Mouse (Mus musculus): Measurements from ENCODE around the gene Haao.
A peak's percentile ranks its signal among the peaks of the same experiment; 100 is the strongest.
"Not testable (repeated sequence)": the region's sequence is repeated elsewhere in the genome, so short reads cannot be mapped to it uniquely, and the experiment has no call there.

Haao gene

DNA sequence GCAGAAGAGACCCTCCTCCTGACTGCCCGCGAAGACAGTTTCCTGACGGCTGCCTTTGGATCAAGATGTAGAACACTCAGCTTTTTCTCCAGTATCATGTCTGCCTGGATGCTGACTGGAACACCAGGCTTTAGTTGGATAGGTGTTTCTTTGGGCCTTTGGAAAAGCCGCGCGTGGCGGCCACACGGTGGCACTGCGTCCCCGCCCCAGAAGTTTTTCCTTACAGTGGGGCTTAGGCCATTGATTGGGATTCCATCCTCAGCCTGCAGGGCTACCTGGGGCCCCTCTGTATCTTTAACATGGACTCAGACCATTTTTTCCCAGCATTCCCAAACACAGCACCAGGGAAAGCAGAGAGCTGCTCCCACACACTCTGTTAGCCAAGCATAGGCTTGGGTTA lies 18.8 kb upstream of the Haao start:
- no peak for DNase-seq (ENCODE audit: low read depth in 2 of 2, low spot score in 2 of 2)

DNA sequence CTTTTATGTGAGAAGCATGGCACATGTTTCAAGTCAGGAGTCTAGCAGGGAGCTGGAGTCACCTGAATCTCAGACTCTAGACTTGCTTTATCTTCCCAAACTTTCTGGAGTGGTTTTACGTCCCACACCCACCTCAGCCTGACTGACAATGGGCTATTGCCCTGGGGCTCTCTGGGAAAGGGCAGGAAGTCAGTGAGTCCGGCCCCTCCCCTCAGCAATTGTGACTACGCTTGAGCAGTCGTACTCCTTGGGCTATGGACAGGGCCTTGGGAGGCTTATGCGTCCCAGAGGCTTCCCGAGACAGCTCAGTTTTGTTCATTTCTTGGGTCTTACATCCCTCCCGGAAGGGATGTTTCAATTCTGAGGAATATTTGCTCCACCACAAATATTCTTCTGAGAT lies 17.6 kb upstream of the Haao start:
- DNase-seq (ENCODE audit: low read depth in 2 of 2, low spot score in 2 of 2): no peak

DNA sequence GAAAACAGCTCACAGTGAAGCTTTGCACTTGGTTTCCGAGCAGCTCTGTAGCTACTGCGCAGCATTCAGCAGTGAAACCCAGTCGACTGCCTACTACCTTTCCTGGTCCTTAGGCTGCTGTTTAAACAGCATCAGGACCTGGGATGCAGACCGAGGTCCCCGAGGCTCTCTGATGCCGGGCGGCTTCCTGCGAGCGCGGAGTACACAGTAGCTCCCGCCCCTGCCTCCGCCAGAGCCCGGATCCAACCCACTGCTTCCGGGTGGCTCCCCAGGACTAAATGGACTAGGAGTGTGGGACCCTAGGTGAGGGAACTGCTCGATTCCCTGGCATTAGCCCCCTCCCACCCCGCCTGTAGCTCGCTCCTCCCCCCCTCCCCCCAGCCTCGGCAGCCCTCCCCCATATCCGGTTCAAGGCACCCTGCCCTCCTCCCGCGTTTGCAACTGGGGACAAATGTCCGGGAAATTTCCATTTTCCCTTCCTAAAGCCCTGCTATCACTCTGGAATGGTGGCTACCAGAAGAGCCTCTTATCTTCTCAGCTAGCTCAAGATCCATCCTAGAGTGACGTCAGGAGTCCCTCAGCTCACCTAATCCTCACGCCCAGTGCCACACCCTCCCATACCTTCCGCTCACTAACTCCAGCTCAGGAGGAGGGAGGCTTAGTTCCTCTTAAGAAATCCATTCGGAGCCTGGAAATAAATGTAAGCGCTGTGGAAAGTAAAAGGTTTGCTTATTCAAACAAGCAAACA lies 14.5 kb upstream of the Haao start:
- DNase-seq (ENCODE audit: low read depth in 2 of 2, low spot score in 2 of 2): peak in 1 of 2 experiments; percentile 44

DNA sequence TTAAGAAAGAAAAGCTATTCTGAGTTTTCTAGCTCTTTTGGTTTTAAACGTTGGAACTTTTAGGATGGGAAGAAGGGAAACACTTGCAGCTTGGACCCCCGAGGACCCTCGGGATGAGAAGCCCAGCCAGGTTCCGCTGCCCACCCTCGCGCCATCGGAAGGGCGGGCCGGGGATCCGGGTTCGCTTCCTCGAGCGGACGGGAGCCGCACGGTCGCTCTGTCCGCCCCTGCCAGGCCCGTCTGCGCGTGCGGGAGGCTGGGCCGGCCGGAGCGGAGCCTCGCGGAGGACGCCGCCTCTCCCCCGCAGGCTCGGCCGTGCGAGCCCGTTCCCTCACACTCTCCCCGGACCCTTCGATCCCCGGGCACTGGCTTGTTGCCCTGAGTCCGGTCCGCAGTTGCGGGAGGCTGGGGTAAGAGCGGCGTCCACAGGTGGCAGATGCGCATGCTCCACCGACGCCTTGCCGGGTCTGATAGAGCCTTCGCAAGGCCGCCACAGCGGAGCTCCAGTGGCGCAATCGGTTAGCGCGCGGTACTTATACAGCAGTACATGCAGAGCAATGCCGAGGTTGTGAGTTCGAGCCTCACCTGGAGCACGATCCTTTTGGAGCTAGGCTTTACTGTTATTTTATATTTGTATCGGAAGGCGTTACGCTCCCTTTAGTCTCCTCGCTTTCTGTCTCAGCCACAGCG lies 13.8 kb upstream of the Haao start:
- DNase-seq (ENCODE audit: low read depth in 2 of 2, low spot score in 2 of 2): peak; percentile 97

DNA sequence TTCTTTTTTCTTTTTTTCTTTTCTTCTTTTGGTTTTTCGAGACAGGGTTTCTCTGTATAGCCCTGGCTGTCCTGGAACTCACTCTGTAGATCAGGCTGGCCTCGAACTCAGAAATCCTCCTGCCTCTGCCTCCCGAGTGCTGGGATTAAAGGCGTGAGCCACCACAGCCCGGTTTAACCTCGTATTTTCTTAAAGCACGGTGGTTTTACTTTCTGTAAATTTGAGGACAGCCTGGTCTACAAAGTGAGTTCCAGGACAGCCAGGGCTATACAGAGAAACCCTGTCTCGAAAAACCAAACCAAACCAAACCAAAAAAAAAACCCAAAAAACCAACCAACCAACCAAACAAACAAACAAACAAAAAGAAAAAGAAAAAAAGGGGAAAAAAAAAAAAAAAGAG lies 13.2 kb upstream of the Haao start:
- not testable (repeated sequence) for DNase-seq (ENCODE audit: low read depth in 2 of 2, low spot score in 2 of 2)

DNA sequence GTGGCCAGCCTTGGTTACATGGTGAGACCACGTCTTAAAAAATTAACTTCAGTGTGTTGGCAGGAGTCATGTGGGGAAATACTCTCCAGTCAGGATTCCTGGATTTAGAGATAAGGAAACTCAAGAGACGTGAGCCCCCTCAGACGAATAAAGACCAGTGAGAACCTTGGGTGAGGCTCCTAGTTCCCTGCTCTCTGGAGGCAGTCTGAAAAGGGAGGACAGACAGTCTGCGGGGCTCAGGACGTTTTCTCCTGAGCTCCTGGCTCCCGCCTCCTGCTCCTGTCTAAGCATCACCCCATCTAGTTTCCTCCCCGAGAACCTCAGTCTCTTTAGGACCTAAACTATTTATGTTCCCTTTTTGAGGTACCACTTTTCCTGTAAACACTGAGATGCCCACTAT lies 12.5 kb upstream of the Haao start:
- no peak for DNase-seq (ENCODE audit: low read depth in 2 of 2, low spot score in 2 of 2)

DNA sequence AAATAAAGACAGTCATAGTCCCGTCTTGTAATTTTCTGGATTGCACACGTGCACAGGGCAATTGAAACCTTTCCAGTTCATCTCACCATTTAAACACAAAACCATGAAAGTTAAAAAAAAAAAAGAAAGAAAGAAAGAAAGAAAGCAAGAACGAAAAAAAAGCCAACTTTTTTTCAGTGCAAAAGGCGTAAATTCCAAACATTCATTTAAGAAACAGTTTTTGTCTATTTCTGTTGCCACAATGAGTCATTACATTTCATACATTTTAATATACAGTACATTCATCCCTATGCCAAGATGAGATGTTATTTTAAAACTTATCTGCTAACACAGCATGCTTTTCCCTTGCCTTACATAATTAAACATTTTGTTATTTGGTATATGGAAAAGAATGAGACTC lies 11.9 kb upstream of the Haao start:
- DNase-seq (ENCODE audit: low read depth in 2 of 2, low spot score in 2 of 2): no peak

DNA sequence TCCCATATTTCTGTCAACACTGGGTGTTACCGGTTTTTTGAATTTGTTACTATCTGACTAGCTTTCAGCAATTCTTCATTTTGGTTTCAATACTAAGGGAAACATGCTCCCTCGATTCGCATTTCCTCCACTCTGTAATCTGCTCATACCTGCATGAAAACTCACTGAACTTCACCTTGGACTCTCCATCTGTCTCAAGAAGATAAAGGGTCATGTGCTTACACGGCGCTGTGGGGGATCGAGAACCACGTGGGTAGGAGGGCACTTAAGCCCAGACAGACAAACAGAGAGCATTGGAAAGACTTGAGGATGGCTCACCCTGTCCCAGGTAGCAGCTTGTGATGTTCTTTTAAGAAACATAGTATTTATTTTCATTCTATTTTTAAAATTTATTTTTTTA lies 10.7 kb upstream of the Haao start:
- DNase-seq (ENCODE audit: low read depth in 2 of 2, low spot score in 2 of 2): no peak

DNA sequence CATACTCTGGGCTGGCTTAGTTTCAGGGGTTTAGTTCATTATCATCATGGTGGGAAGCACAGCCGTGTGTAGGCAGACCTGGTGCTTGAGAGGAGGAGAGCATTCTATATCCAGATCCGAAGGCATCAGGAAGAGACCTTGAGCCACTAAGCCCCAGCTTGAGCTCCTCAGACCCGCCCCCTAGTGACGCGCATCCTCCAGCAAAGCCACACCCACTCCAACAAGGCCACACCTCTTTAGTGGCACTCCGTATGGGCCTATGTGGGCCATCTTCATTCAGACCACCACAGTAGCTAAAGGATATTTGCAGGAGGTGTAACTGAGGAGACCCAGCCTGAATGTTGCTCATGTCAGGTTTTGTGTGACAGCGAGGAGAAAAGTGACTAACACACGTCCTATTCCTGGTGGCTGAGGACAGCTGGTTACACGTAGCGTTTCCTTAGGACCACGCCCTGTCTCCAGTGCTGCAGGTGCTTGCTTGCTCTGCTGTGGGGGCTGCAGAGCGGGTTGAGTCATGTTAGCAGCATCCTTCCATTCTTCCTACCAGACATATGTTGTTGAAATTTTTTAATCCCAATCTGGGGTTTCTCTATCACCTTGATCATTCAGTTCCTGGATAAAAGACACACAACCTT lies 6.6 kb upstream of the Haao start:
- DNase-seq (ENCODE audit: low read depth in 2 of 2, low spot score in 2 of 2): no peak

DNA sequence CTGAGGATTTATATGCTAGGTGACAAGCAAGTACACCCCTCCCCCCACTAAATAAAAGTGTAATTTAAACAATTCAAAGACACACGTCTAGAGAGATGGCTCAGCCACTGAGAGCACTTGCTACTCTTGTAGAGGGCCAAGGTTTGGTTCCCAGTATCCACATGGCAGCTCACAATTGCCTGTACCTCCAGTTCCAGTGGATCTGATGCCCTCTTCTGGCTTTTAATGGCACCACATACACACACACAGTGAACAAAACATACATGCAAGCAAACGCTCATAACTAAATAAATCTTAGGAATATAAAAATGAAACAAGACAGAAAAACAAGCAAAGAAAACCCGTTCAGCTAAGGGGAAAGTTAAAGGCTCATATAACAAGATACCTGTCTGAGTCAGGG lies 6.1 kb upstream of the Haao start:
- no peak for DNase-seq (ENCODE audit: low read depth in 2 of 2, low spot score in 2 of 2)

DNA sequence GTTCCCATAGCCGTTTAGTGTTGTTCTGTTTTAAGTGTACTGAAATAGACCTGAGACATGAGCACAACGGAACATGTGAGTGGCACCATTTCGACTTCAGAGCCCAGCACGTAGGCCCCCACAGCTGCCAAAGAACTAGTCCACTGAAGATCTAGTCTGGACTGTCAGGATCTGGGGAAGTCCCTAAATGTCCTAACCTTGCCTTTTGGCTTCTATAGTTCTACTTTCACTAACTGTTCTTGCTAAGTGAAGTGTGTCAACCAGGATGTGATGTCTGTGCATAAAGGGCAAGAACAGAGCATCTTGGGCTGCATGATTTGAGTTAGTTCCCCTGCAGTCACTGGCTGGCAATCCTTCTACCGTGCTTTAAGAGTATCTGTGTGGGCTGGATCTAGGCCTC lies 3.1 kb upstream of the Haao start:
- no peak for DNase-seq (ENCODE audit: low read depth in 2 of 2, low spot score in 2 of 2)

DNA sequence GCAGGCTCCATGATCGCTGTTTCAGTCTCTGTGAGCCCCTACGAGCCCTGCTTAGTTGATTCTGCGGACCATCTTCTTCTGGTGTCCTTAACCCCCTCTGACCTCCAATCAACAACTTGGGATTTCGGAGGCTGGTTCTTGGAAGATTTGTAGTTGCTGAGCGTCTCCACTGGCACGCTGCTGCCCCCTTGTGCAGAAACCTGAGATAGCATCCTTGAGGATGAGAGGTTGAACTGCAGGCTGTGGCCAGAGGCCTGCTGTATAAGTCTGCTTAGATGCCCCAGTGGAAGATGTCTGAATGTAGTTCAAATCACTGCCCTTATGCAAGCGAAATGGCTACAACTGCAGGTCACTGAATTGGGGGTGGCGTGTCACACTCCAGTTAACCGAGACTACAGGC lies 2.7 kb upstream of the Haao start:
- DNase-seq (ENCODE audit: low read depth in 2 of 2, low spot score in 2 of 2): peak; percentile 73 to 85

DNA sequence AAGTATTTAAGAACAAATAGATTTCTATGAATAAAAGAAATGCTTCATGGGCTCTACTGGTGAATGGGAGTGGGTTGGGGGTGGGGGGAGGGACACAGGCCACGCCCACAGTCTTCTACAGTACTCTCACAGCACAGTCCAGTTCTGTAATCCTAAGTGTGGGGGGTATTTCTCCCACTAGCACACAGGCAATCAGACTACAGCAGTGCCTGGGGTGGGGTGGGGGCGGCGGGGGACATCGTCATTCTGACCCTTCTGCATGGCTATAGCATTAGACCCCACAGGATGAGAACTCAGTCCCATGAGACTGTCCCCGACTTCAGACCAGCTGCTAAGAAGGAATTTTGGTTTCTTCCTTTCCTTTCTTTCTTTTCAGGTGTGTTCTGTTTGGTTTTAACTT lies 2.0 kb upstream of the Haao start:
- DNase-seq (ENCODE audit: low read depth in 2 of 2, low spot score in 2 of 2): no peak

DNA sequence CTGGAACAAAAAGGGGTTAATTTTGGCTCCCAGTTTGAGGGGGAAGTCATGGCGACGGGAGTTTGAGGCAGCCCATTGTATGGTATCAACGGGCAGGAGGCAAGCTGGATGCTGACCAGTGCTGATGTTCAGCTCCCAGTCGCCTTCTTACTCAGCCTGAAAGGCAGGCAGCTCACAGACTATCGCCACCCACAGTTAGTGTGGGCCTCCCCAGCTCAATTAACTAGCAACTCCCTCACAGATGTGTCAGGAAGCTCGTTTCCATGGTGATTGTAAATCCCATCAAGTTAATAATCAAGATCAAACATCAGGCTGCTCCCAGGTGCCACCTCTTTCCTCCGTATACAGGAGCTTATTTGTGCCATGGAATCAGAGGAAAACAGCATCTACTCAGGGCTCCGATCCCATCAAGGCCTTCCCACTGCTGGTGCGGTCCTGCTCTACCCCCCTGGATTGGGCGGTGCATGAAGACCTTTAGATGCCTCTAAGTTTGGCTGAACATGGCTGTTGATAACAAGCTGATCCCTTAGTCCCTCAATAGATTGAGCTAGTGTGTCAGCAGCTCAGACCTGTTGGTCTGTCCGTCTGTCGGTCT lies 1.4 kb upstream of the Haao start:
- DNase-seq (ENCODE audit: low read depth in 2 of 2, low spot score in 2 of 2): no peak

DNA sequence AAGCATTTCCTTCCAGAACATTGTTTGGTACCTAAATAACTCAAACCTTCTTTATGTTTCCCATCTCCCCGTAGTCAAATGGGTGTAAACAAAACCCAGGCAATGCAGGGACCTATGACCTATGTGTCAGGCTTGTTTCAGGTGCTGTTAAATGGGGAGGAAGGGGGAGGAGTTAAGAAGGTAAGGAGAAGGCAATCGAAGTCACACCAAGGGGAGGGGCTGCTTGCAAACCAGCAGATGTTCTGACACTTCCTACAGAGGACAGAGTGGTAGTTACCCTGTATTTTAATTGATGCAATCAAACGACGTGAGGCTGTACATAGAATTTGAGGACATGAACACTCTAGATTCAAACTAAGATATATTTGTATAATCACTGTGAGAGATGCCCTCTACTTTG lies 719 bp upstream of the Haao start:
- DNase-seq (ENCODE audit: low read depth in 2 of 2, low spot score in 2 of 2): no peak

DNA sequence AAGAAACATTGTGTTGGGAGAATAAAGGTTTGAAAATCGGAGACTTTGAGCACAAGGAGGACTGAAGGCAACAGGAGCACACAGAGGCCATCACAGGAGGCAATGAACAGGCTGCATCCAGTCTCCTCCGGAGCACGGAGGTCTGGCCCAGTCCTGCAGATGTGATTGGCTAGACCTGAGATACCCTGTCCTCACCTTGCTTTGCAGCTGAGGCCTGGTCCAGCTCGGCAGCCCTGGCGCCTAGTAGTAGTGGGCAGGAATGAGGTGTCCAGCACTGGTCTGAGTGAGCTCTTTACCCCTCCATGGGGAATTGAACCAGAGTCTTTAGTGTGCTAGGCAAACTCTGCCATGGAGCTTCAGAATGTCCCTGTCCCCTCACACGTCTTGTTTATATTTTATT lies 663 bp downstream of the Haao start:
- DNase-seq (ENCODE audit: low read depth in 2 of 2, low spot score in 2 of 2): no peak

DNA sequence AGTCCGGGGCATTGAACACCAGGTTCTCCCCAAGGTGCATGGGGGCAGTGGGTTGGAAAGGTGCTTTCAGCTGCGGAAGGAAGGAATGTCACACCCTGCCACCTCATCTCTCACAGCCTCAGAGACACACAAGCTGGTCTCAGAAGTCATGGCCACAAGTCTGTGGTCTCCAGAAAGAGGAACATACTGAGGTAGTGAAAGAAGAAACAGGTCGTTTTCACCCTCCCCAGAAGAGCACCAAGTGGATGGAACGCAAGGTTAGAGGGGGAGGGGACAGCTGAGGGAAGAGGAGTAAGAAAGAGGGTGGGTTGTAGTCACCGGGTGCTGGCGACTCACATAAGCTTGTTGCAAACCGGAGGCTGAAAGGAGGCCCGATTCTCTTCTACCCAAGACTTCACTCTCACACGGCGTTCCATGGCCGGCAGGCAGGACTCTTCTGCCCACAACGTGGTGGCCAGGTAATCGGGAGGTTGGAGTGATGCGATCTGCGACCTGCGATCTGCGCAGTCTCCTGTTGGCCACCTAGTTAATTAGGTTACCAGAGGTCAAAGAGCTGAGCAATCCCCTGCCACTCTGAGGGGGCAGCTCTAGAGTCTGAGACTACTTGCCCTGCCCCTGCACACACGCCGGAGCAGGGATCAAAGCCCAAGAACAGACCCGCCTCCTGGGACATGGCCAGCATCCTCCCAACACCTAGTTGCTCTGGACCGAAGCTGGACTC lies 1.3 kb downstream of the Haao start:
- no peak for DNase-seq (ENCODE audit: low read depth in 2 of 2, low spot score in 2 of 2)

DNA sequence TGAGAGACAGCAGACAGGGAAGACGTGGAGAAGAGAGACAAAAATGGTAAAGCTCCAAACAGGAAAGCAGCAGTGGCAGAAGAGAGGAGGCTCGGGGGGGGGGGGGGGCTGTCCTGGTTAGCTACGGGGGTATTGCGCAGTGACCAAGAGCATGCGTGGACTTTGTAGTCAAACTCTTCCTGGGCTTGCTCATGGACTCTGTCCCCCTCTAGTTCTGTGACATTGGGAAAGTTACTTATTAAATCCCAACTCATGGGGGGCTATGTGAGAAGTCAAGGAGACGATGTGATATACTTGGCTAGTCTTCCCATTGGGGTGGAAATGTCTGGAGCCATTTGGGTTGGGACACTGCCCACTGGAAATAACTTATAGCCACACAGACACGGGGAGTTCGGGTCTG lies 2.2 kb downstream of the Haao start:
- no peak for DNase-seq (ENCODE audit: low read depth in 2 of 2, low spot score in 2 of 2)

DNA sequence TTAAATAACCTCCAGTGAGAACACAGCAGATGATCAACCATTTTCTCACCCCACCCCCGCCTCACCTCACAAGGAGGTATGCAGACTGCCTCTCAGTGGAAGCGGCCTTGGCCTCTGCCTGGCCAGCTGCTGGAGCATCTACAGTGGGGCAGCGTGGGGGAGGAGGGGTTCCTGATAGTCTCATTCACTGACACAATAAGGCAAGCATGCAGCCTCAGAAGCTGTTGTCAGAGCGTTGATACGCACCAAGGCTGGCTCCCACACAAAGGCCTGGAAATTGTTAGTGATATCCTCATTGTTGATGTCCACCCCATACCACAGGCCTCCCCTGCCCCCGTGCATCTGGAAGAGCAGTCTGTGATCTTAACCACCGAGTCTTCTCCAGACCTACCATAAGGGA lies 4.0 kb downstream of the Haao start:
- no peak for DNase-seq (ENCODE audit: low read depth in 2 of 2, low spot score in 2 of 2)

DNA sequence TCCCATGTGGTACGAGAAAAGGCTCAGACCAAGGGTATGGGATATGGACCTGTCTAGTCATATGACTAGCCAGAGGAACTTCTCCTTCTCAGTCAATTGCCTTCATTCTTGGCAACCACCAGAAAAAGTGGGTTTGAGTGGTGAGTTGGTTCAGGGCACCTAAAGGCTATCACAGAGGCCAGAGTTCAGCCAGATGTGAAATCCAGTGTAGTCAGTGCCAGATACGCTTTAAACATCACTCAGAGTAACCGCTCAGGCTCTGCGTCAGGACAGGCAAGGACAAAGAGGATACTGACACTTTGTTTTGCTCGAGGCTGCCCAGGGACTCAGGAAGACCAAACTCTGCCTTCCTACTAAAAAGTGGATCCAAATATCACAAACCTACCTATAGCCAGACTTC lies 6.8 kb downstream of the Haao start:
- no peak for DNase-seq (ENCODE audit: low read depth in 2 of 2, low spot score in 2 of 2)

DNA sequence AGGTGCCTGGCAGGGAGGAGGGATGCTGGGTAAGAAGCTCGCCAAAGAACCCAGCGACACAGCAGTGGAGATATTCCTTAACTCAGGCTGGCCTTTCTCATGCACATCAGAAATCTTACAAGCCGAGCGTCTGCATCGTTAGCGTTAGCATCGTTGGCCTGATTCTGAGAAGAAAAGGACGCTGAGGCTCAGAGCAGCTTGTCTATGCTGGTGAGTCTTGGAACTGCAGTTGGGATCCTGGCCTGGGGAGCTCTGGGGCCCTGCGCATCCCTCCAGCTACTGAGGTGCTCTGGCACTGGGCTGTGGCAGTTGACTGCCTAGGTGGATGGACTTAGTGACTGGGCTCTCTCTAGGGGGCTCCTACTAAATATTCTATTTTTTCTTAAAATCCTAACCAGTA lies 8.6 kb downstream of the Haao start:
- no peak for DNase-seq (ENCODE audit: low read depth in 2 of 2, low spot score in 2 of 2)

Data from CD8-positive naive resting alpha-beta T cell, adult 2 months (primary cell).